Mouse (Mus musculus): ENCODE data around the gene St3gal6. TPM values are rescaled to one million over a fixed set of nuclear protein-coding genes. Genes with fewer than 3 reads are reported as not detected.

The St3gal6 gene
- polyA plus RNA-seq, 1 experiment from 2014 or later, result 30.2 TPM

- ATAC-seq (ENCODE audit: insufficient read depth) (no peak), DNase-seq (no peak)
- peaks cover 26% of the 10 kb centered on the region for H3K36me3 ChIP-seq (ENCODE audit: insufficient read depth)
- no peaks in the 10 kb centered on the region for H3K27me3 ChIP-seq (ENCODE audit: insufficient read depth, low read length)
- no peak overlapping the region for H3K4me3 ChIP-seq (ENCODE audit: low read depth, low read length)
- H3K4me1 ChIP-seq (ENCODE audit: insufficient read depth), result peaks cover 17% of the 10 kb centered on the region
- TF ChIP-seq CTCF (IDR thresholded peaks at IDR 0.05; ENCODE audit: low read depth), result no peak
- no peak overlapping the region for H3K4me2 ChIP-seq
- no peak overlapping the region for H3K27ac ChIP-seq (ENCODE audit: low read depth)
- peaks cover 6% of the 10 kb centered on the region; the same call in 1 of the 2 replicates for H3K9me3 ChIP-seq (ENCODE audit: low read depth, low read length)
- 83% methylated on average over 4 of the region's 4 CpGs for WGBS
- H3K9ac ChIP-seq, result no peak overlapping the region
These were observed 44.1 kb downstream of the St3gal6 start for GRCm38 (mm10) chr16:58479898-58480448.

DNA sequence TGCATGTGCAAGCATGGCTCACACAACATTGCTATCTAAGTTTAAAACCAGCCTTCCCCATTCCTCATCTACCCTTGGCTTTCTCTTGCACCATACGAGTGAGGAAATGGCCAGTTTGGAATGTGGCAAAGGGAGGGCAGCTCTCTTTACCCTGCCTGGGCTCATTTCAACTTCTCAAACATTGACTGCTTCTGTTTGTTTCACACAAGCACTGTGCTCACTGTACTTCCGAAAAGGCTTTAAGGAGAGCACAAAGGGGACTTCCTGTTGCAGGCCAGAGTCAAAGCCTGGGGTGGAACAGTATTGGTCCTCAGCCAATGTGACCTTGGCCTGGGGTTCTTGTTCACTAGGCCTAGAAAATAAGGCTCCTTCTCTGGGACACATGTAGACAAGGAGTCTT lies 47.7 kb downstream of the St3gal6 start:
- ATAC-seq (ENCODE audit: insufficient read depth) (peak; percentile 65), DNase-seq (peak; percentile 60)
- Histone ChIP-seq H3K27me3 (ENCODE audit: insufficient read depth, low read length) (no peaks in the 10 kb centered on the region), H3K4me3 (ENCODE audit: low read depth, low read length) (no peak overlapping the region), H3K4me2 (no peak overlapping the region), H3K36me3 (ENCODE audit: insufficient read depth) (peaks cover 42% of the 10 kb centered on the region), H3K4me1 (ENCODE audit: insufficient read depth) (peaks cover 11% of the 10 kb centered on the region), H3K9ac (no peak overlapping the region), H3K9me3 (ENCODE audit: low read depth, low read length) (peaks cover 6% of the 10 kb centered on the region; the same call in 1 of the 2 replicates), H3K27ac (ENCODE audit: low read depth) (peak overlapping the region; percentile 77)
- 29% methylated on average over 2 of the region's 2 CpGs for WGBS
- TF ChIP-seq CTCF (IDR thresholded peaks at IDR 0.05; ENCODE audit: low read depth), result no peak

DNA sequence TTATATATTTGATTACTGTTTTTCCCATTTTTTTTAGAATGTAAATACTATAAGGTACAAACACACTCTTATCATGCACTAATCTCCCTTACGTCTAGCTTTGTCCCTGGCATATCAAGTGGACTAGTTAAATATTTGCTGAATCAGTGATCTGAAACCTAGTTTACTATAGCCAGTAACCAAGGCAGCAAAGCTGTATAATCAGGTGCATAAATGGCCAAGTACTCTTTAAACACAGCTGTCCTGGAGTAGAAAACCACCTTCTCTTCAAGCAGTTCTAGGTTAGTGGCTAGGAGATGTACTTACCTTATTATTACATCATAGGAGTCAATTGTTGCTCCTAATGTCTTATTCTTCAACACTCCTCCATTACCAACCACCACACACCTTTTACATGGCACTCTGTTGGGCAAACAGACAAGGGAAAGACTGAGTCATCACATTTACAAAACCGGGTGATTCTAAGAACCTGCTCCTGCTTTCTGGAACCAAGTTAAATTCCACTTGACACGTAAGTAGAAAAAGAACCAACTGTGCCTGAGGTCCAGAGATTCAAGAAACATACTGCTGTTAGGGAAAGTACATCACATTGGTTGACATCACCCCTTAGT lies 48.4 kb downstream of the St3gal6 start:
- peaks cover 6% of the 10 kb centered on the region for H3K4me1 ChIP-seq (ENCODE audit: insufficient read depth)
- H3K4me2 ChIP-seq, result no peak overlapping the region
- 68% methylated on average over 3 of the region's 3 CpGs for WGBS
- peaks cover 6% of the 10 kb centered on the region; the same call in 1 of the 2 replicates for H3K9me3 ChIP-seq (ENCODE audit: low read depth, low read length)
- no peak for TF ChIP-seq CTCF (IDR thresholded peaks at IDR 0.05; ENCODE audit: low read depth)
- ATAC-seq (ENCODE audit: insufficient read depth), result peak; percentile 57
- DNase-seq, result no peak
- peaks cover 36% of the 10 kb centered on the region for H3K36me3 ChIP-seq (ENCODE audit: insufficient read depth)
- no peak overlapping the region for H3K4me3 ChIP-seq (ENCODE audit: low read depth, low read length)
- H3K9ac ChIP-seq, result no peak overlapping the region
- H3K27me3 ChIP-seq (ENCODE audit: insufficient read depth, low read length), result no peaks in the 10 kb centered on the region
- H3K27ac ChIP-seq (ENCODE audit: low read depth), result peak overlapping the region; percentile 77

- WGBS, result 64% methylated on average over 3 of the region's 3 CpGs
- no peak for ATAC-seq (ENCODE audit: insufficient read depth)
- Histone ChIP-seq H3K4me3 (ENCODE audit: low read depth, low read length) (no peak overlapping the region), H3K36me3 (ENCODE audit: insufficient read depth) (peaks cover 39% of the 10 kb centered on the region), H3K9ac (no peak overlapping the region), H3K9me3 (ENCODE audit: low read depth, low read length) (peaks cover 6% of the 10 kb centered on the region; the same call in 1 of the 2 replicates), H3K27me3 (ENCODE audit: insufficient read depth, low read length) (no peaks in the 10 kb centered on the region), H3K27ac (ENCODE audit: low read depth) (peak overlapping the region; percentile 56; the same call in 1 of the 2 replicates), H3K4me2 (no peak overlapping the region), H3K4me1 (ENCODE audit: insufficient read depth) (peaks cover 6% of the 10 kb centered on the region)
- DNase-seq, result no peak
- no peak for TF ChIP-seq CTCF (IDR thresholded peaks at IDR 0.05; ENCODE audit: low read depth)
These were observed 49.2 kb downstream of the St3gal6 start for GRCm38 (mm10) chr16:58474875-58475274.

- Histone ChIP-seq H3K4me1 (ENCODE audit: insufficient read depth) (no peaks in the 10 kb centered on the region), H3K9me3 (ENCODE audit: low read depth, low read length) (no peaks in the 10 kb centered on the region), H3K4me3 (ENCODE audit: low read depth, low read length) (no peak overlapping the region), H3K27ac (ENCODE audit: low read depth) (no peak overlapping the region), H3K36me3 (ENCODE audit: insufficient read depth) (peaks cover 55% of the 10 kb centered on the region), H3K27me3 (ENCODE audit: insufficient read depth, low read length) (no peaks in the 10 kb centered on the region), H3K4me2 (no peak overlapping the region), H3K9ac (no peak overlapping the region)
- ATAC-seq (ENCODE audit: insufficient read depth) (no peak), DNase-seq (no peak)
- 76% methylated on average over 4 of the region's 4 CpGs for WGBS
- TF ChIP-seq CTCF (IDR thresholded peaks at IDR 0.05; ENCODE audit: low read depth), result no peak
These were observed 53.2 kb downstream of the St3gal6 start for GRCm38 (mm10) chr16:58470841-58471240.

DNA sequence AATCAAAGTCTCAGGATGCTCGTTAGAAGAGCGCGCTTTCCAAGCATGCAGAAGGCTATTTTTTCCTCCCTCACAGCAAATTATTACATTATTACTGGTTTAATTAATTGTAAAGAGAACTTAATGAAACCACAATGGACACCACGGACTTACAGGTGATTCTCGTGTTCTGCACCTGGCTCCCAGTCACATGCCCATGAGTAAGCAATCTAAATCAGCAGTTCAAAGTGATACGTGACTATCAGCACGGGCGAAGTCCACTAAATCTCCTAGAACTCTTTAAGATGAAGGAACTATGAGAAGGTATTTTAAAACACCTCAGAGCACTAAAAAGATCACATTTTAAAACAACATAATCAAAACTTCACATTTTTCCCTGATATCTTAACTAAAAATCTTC lies 54.0 kb downstream of the St3gal6 start:
- Histone ChIP-seq H3K27ac (ENCODE audit: low read depth) (no peak overlapping the region), H3K36me3 (ENCODE audit: insufficient read depth) (peaks cover 62% of the 10 kb centered on the region), H3K4me2 (no peak overlapping the region), H3K4me3 (ENCODE audit: low read depth, low read length) (no peak overlapping the region), H3K9me3 (ENCODE audit: low read depth, low read length) (no peaks in the 10 kb centered on the region), H3K27me3 (ENCODE audit: insufficient read depth, low read length) (no peaks in the 10 kb centered on the region), H3K4me1 (ENCODE audit: insufficient read depth) (no peaks in the 10 kb centered on the region), H3K9ac (no peak overlapping the region)
- TF ChIP-seq CTCF (IDR thresholded peaks at IDR 0.05; ENCODE audit: low read depth), result no peak
- 91% methylated on average over 8 of the region's 8 CpGs for WGBS
- ATAC-seq (ENCODE audit: insufficient read depth), result no peak
- DNase-seq, result no peak

DNA sequence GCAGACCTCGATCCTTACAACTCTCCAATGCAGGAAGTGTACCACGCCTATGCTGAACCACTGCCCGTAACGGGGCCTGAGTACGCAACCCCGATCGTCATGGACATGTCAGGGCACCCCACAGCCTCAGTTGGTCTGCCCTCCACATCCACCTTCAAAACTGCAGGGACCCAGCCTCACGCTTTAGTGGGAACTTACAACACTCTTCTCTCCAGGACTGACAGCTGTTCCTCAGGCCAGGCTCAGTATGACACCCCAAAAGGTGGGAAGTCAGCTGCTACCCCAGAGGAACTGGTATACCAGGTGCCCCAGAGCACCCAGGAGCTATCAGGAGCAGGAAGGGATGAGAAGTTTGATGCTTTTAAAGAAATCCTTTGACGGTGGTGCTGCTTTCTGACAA lies 58.6 kb downstream of the St3gal6 start:
- Histone ChIP-seq H3K36me3 (ENCODE audit: insufficient read depth) (peaks cover 81% of the 10 kb centered on the region), H3K4me1 (ENCODE audit: insufficient read depth) (no peaks in the 10 kb centered on the region), H3K9me3 (ENCODE audit: low read depth, low read length) (no peaks in the 10 kb centered on the region), H3K27me3 (ENCODE audit: insufficient read depth, low read length) (no peaks in the 10 kb centered on the region), H3K4me3 (ENCODE audit: low read depth, low read length) (no peak overlapping the region), H3K4me2 (no peak overlapping the region), H3K9ac (no peak overlapping the region), H3K27ac (ENCODE audit: low read depth) (no peak overlapping the region)
- DNase-seq (no peak), ATAC-seq (ENCODE audit: insufficient read depth) (no peak)
- no peak for TF ChIP-seq CTCF (IDR thresholded peaks at IDR 0.05; ENCODE audit: low read depth)
- WGBS, result 83% methylated on average over 9 of the region's 9 CpGs
